Mouse (Mus musculus) G1E-ER4 (cell line): ENCODE measurements around the gene Crybg1. TPM values are rescaled to one million over a fixed set of nuclear protein-coding genes. Genes with fewer than 3 reads are reported as not detected.

Experiments
- GATA1 ChIP-seq: IDR thresholded peaks from one replicate; pipeline ENCODE4 v1.8.0; 2012; ENCODE audit warnings: low read length, inconsistent platforms
- polyA plus RNA-seq: library from polyadenylated mRNA; stranded (reverse); fragments of >175 nt; gene quantifications from 2 replicates; pipeline ENCODE4 v1.2.3, GENCODE M21; 2012

Gene Crybg1
- polyA plus RNA-seq, 1 experiment, result 1.0 TPM

- no peak for TF ChIP-seq GATA1
Observed at GRCm38 (mm10) chr10:44002995-44003524, 145.6 kb downstream of the Crybg1 start.

- TF ChIP-seq GATA1, result no peak
Observed at GRCm38 (mm10) chr10:44002004-44002940, 146.4 kb downstream of the Crybg1 start.

GRCm38 (mm10) chr10:44000156-44000865 is 148.3 kb downstream of the Crybg1 start:
- TF ChIP-seq GATA1, result no peak

GRCm38 (mm10) chr10:43998503-43999082 is 150.1 kb downstream of the Crybg1 start:
- no peak for TF ChIP-seq GATA1

GRCm38 (mm10) chr10:43998023-43998422 is 150.6 kb downstream of the Crybg1 start:
- no peak for TF ChIP-seq GATA1

DNA sequence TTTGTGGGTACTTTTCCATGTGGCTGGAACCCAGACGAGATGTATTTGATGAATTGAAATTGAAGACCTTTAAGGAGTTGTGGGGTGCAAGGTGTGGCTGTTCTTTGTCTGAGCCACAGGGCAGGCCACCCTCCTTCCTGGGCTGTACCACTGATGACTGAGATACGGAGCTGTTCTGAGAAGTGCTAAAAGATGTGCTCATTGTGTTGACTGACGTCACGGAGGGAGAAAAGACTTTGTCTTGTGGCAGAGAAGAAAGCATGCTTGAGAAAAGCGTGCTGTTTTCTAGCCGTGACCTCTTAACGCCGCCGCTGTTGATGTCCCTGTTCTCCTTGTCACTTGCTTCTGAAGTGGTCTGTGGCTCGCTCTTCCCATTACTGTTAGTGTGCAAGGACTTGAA is 151.4 kb downstream of the Crybg1 start:
- TF ChIP-seq GATA1, result no peak

DNA sequence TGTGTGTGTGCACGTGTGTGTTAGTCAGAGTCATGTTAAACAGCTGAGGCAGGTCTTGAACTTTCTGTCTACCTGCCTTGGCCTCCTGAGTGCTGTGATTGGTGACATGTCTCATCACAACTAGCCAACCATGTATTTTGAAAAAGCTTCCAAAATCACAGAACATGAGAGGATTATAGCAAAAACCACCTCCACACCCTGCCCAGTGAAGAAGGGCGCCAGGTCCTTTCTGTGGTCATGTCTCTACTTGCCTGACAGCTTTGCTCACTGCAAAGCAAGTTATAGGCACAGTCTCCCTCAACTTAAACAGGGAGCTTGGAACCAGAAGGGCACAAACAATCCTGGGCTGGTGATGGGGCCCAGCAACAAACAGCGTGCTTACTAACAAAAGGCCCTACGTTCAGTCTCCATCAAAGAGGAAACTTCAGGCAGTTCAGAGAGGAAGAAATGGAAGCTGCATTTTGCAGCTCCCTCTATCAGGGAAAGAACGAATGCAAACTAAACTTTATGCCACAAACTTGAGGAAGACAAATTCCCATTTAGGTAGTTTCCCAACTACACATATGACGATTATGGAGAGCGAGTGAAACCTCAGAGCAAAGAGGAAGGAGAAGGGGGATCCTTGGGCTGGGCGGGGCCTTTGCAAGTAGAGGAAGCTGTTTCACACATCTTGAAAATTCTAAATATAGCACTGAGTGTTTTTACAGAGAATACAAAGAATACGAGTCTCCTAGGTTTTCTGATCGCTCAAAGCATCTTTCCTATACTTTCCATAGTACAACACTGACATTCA is 152.6 kb downstream of the Crybg1 start:
- TF ChIP-seq GATA1, result no peak

DNA sequence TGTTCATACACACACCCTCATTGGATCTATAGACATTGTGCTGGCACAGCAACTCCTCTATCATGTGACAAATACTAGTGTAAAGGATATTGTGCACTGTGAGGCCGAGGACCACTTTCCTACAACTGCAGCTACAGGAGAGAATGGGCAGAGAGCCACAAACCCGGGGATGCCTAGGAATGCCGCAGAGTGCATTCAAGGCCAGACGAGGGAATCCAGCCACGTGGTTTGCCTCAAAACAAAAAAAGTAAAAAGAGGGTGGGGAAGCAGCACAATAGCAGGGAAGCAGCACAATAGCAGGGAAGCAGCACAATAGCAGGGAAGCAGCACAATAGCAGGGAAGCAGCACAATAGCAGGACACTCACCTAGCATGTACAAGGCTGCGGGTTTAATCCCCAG is 155.5 kb downstream of the Crybg1 start:
- TF ChIP-seq GATA1, result no peak

- no peak for TF ChIP-seq GATA1
Observed at GRCm38 (mm10) chr10:43992506-43992905, 156.1 kb downstream of the Crybg1 start.

DNA sequence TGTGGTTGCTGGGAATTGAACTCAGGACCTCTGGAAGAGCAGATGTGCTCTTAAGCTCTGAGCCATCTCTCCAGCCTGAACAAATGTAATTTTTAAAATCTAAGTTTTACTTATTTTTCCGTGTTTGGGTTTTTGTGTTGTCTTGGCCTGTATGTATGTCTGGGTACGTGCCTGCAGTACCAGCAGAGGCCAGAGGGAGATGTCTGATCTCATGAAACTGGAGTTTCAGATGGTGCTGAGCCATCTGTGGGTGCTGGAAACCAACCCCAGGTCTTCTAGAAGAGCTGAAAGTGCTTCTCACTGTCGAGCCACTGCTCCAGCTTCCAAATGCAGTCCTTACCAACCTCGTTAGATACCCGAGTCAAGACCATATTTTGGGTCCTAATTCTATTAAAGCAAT is 157.4 kb downstream of the Crybg1 start:
- no peak for TF ChIP-seq GATA1

GRCm38 (mm10) chr10:43983866-43984265 is 164.8 kb downstream of the Crybg1 start:
- no peak for TF ChIP-seq GATA1

DNA sequence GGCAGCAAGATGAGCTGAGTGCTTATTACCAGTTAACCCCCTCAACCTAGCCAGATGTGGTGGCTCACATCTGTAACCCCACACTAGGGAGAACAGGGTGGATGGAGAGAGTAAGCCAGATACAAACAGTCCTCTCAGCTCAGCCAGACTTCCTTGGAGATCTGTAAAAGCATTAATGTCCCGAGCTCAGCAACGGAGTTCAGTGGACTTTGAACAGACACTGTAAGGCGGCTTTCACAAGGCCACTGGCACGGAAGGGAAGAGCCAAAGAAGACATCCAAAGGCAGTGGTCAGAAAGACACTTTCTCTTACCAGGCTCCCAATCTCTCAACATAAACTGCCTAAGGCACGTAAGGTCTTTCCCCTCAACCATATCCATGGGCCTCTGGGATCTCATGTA is 165.4 kb downstream of the Crybg1 start:
- TF ChIP-seq GATA1, result no peak

- TF ChIP-seq GATA1, result no peak
Observed at GRCm38 (mm10) chr10:43982470-43982869, 166.2 kb downstream of the Crybg1 start.

DNA sequence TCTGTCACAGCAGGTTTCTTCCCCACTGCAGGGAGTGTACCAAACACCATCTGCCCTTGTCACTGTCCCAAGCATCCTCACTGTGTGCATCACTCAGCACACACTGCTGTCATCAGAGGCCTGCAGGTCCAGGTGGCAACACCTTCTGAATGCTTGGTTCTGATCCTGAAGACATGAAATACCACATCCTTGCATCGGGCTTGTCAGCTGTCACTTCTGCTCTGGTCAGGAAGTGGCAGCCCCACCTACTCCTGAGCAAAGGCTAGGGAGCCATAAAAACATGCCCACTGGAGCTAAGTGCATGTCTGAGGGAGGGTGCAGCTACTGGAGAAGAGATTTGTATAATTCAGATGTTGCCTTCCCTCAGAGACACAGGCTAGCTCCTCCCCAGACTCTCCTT is 168.6 kb downstream of the Crybg1 start:
- TF ChIP-seq GATA1, result no peak

- TF ChIP-seq GATA1, result no peak
Observed at GRCm38 (mm10) chr10:43977353-43977752, 171.3 kb downstream of the Crybg1 start.
